Mouse (Mus musculus): Measurements from ENCODE around the gene Ypel4.
"Not testable (repeated sequence)": the region's sequence is repeated elsewhere in the genome, so short reads cannot be mapped to it uniquely, and the experiment has no call there.

Ypel4 gene

GRCm38 (mm10) chr2:84727172-84727858 is 6.5 kb upstream of the Ypel4 start, which contains the start of gene Clp1:
Gene Clp1, minus strand, starts transcription at chr2:84727350.
- DNase-seq (ENCODE audit: extremely low spot score, low spot score), result peak; percentile 95

- not testable (repeated sequence) for DNase-seq (ENCODE audit: extremely low spot score, low spot score)
Measured at GRCm38 (mm10) chr2:84728191-84728590, 5.7 kb upstream of the Ypel4 start.

- DNase-seq (ENCODE audit: extremely low spot score, low spot score), result no peak
Measured at GRCm38 (mm10) chr2:84731206-84731605, 2.7 kb upstream of the Ypel4 start.

GRCm38 (mm10) chr2:84732394-84732793 is 1.5 kb upstream of the Ypel4 start:
- no peak for DNase-seq (ENCODE audit: extremely low spot score, low spot score)

- peak; percentile 67 for DNase-seq (ENCODE audit: extremely low spot score, low spot score)
Measured at GRCm38 (mm10) chr2:84734351-84734864, 550 bp downstream of the Ypel4 start.

GRCm38 (mm10) chr2:84734919-84735318 is 1.1 kb downstream of the Ypel4 start:
- no peak for DNase-seq (ENCODE audit: extremely low spot score, low spot score)

- DNase-seq (ENCODE audit: extremely low spot score, low spot score), result peak; percentile 47
Measured at GRCm38 (mm10) chr2:84735346-84735920, 1.6 kb downstream of the Ypel4 start.

GRCm38 (mm10) chr2:84736312-84737161 is 2.7 kb downstream of the Ypel4 start:
- peak; percentile 58 for DNase-seq (ENCODE audit: extremely low spot score, low spot score)

- peak; percentile 72 for DNase-seq (ENCODE audit: extremely low spot score, low spot score)
Measured at GRCm38 (mm10) chr2:84737451-84737925, 3.6 kb downstream of the Ypel4 start.

- peak; percentile 72 for DNase-seq (ENCODE audit: extremely low spot score, low spot score)
Measured at GRCm38 (mm10) chr2:84738271-84738911, 4.5 kb downstream of the Ypel4 start.

GRCm38 (mm10) chr2:84740608-84741333 is 6.9 kb downstream of the Ypel4 start:
- DNase-seq (ENCODE audit: extremely low spot score, low spot score), result peak; percentile 29

- no peak for DNase-seq (ENCODE audit: extremely low spot score, low spot score)
Measured at GRCm38 (mm10) chr2:84741841-84742450, 8.1 kb downstream of the Ypel4 start.

GRCm38 (mm10) chr2:84742451-84743283 is 8.8 kb downstream of the Ypel4 start:
- peak; percentile 94 for DNase-seq (ENCODE audit: extremely low spot score, low spot score)

GRCm38 (mm10) chr2:84743561-84743960 is 9.7 kb downstream of the Ypel4 start, which contains the start of gene Gm19426:
Gene Gm19426, minus strand, starts transcription at chr2:84743655.
- DNase-seq (ENCODE audit: extremely low spot score, low spot score), result no peak

GRCm38 (mm10) chr2:84744126-84744525 is 10.3 kb downstream of the Ypel4 start:
- DNase-seq (ENCODE audit: extremely low spot score, low spot score), result no peak

- no peak for DNase-seq (ENCODE audit: extremely low spot score, low spot score)
Measured at GRCm38 (mm10) chr2:84750115-84750514, 16.3 kb downstream of the Ypel4 start.

- DNase-seq (ENCODE audit: extremely low spot score, low spot score), result no peak
Measured at GRCm38 (mm10) chr2:84756245-84756644, 22.4 kb downstream of the Ypel4 start.

GRCm38 (mm10) chr2:84757026-84757682 is 23.3 kb downstream of the Ypel4 start:
- DNase-seq (ENCODE audit: extremely low spot score, low spot score), result no peak

Data from neural tube, embryonic 10.5 days (tissue).